Mouse (Mus musculus) embryonic fibroblast, embryonic 13.5 days (primary cell): ENCODE data around the gene Olfr56. TPM values are rescaled to one million over a fixed set of nuclear protein-coding genes. Genes with fewer than 3 reads are reported as not detected.
"Not testable (repeated sequence)": the region's sequence is repeated elsewhere in the genome, so short reads cannot be mapped to it uniquely, and the experiment has no call there.

ENCODE experiments used
- H3K27ac ChIP-seq: 2 replicates; pipeline ENCODE4 v1.5.1; 2012; ENCODE audit warnings: low read length, control low read depth, inconsistent platforms; ENCODE audit not compliant: insufficient read depth
- H3K4me1 ChIP-seq: 2 replicates; pipeline ENCODE4 v1.6.1; 2011; ENCODE audit warnings: low read length; ENCODE audit not compliant: control insufficient read depth, insufficient read depth
- H3K4me3 ChIP-seq: 2 replicates; pipeline ENCODE4 v1.5.1; 2011; ENCODE audit warnings: mild to moderate bottlenecking, control low read depth, low read length; ENCODE audit not compliant: insufficient read depth
- CTCF ChIP-seq: IDR thresholded peaks from 2 replicates; pipeline ENCODE4 v1.5.1; 2011; ENCODE audit warnings: mild to moderate bottlenecking, control low read depth, low read length, moderate library complexity, borderline replicate concordance; ENCODE audit not compliant: insufficient read depth
- POLR2A ChIP-seq: IDR thresholded peaks from 2 replicates; pipeline ENCODE4 v1.6.1; 2011; ENCODE audit warnings: low read depth, mild to moderate bottlenecking, control low read depth, low read length, moderate library complexity
- polyA plus RNA-seq: library from polyadenylated mRNA; stranded (reverse); fragments of >200 nt; gene quantifications from 2 replicates; pipeline ENCODE4 v1.2.4, GENCODE M21; 2011; ENCODE audit warnings: low read depth; ENCODE audit not compliant: missing spikeins, insufficient read length

Gene Olfr56
- polyA plus RNA-seq, 1 experiment = 0.79 TPM

- not testable (repeated sequence) for H3K4me3 ChIP-seq, H3K27ac ChIP-seq, H3K4me1 ChIP-seq
These were observed 27.6 kb downstream of the Olfr56 start for GRCm38 (mm10) chr11:49006317-49006716.

GRCm38 (mm10) chr11:49006785-49007184, 28.1 kb downstream of the Olfr56 start:
- H3K27ac ChIP-seq, H3K4me3 ChIP-seq, H3K4me1 ChIP-seq: not testable (repeated sequence)

- H3K4me3 ChIP-seq, H3K27ac ChIP-seq, H3K4me1 ChIP-seq: not testable (repeated sequence)
These were observed 33.4 kb downstream of the Olfr56 start for GRCm38 (mm10) chr11:49012074-49012473.

GRCm38 (mm10) chr11:49050064-49050463, 71.4 kb downstream of the Olfr56 start:
- H3K4me1 ChIP-seq, H3K4me3 ChIP-seq, H3K27ac ChIP-seq: not testable (repeated sequence)

GRCm38 (mm10) chr11:49051093-49051891, 72.6 kb downstream of the Olfr56 start, which contains the start of gene 9930111J21Rik2:
TSS of gene 9930111J21Rik2 (minus strand) at chr11:49051242.
- not testable (repeated sequence) for H3K4me3 ChIP-seq, H3K4me1 ChIP-seq
- peak within 1 kb of the TSS; percentile 34; the same call in 1 of the 2 replicates for H3K27ac ChIP-seq

GRCm38 (mm10) chr11:49051894-49052293, 73.2 kb downstream of the Olfr56 start:
- H3K4me3 ChIP-seq, H3K27ac ChIP-seq, H3K4me1 ChIP-seq: not testable (repeated sequence)

- H3K4me3 ChIP-seq, H3K4me1 ChIP-seq, H3K27ac ChIP-seq: not testable (repeated sequence)
These were observed 81.4 kb downstream of the Olfr56 start for GRCm38 (mm10) chr11:49060061-49060460.

- H3K4me1 ChIP-seq, H3K4me3 ChIP-seq, H3K27ac ChIP-seq: not testable (repeated sequence)
These were observed 83.2 kb downstream of the Olfr56 start for GRCm38 (mm10) chr11:49061865-49062264.

GRCm38 (mm10) chr11:49063713-49064469, 85.2 kb downstream of the Olfr56 start, which contains the start of gene Tgtp2:
TSS of gene Tgtp2 (minus strand) at chr11:49064206.
- not testable (repeated sequence) for H3K4me1 ChIP-seq, H3K4me3 ChIP-seq, H3K27ac ChIP-seq

GRCm38 (mm10) chr11:49068358-49068757, 89.7 kb downstream of the Olfr56 start:
- no peak overlapping the region for H3K27ac ChIP-seq
- TF ChIP-seq POLR2A = no peak
- TF ChIP-seq CTCF = no peak
- H3K4me3 ChIP-seq = no peak overlapping the region
- H3K4me1 ChIP-seq = no peaks in the 10 kb centered on the region

GRCm38 (mm10) chr11:49076001-49076757, 97.5 kb downstream of the Olfr56 start, which contains the start of gene Ifi47:
TSS of gene Ifi47 (plus strand) at chr11:49076587.
- not testable (repeated sequence) for H3K4me1 ChIP-seq, H3K4me3 ChIP-seq
- peak within 1 kb of the TSS; percentile 73 for H3K27ac ChIP-seq
